Mouse (Mus musculus) intestine, embryonic 15.5 days (tissue): ENCODE measurements around the gene Bcor. TPM values are rescaled to one million over a fixed set of nuclear protein-coding genes. Genes with fewer than 3 reads are reported as not detected.

Source experiments
- ATAC-seq: fragments of 200-750 bp; cut with Nextera tagmentation; 2 replicates; pipeline ENCODE4 v1.8.0; 2017; ENCODE audit warnings: moderate TSS enrichment, moderate library complexity
- H3K27ac ChIP-seq: fragments of 300-500 bp; sonication (generic); 2 replicates; pipeline ENCODE4 v1.5.1; 2015; ENCODE audit warnings: mild to moderate bottlenecking, inconsistent platforms
- H3K27me3 ChIP-seq: fragments of 300-500 bp; sonication (generic); replicated peaks from 2 replicates; pipeline ENCODE4 v1.6.1; 2015; ENCODE audit warnings: inconsistent platforms
- H3K36me3 ChIP-seq: fragments of 300-500 bp; sonication (generic); 2 replicates; pipeline ENCODE4 v1.6.1; 2015; ENCODE audit warnings: inconsistent platforms
- H3K4me1 ChIP-seq: fragments of 300-500 bp; sonication (generic); replicated peaks from 2 replicates; pipeline ENCODE4 v1.6.1; 2015; ENCODE audit warnings: inconsistent platforms
- H3K4me2 ChIP-seq: fragments of 300-500 bp; sonication (generic); replicated peaks from 2 replicates; pipeline ENCODE4 v1.6.1; 2015; ENCODE audit warnings: mild to moderate bottlenecking, inconsistent platforms
- H3K4me3 ChIP-seq: fragments of 300-500 bp; sonication (generic); replicated peaks from 2 replicates; pipeline ENCODE4 v1.5.1; 2015; ENCODE audit warnings: inconsistent platforms
- H3K9ac ChIP-seq: fragments of 300-500 bp; sonication (generic); 2 replicates; pipeline ENCODE4 v1.6.1; 2015; ENCODE audit warnings: inconsistent platforms
- H3K9me3 ChIP-seq: fragments of 300-500 bp; sonication (generic); 2 replicates; pipeline ENCODE4 v1.6.1; 2016; ENCODE audit warnings: inconsistent platforms
- WGBS: fragments of 180-500 bp; shearing (Covaris S2); methylation state at CpG from one replicate; pipeline ENCODE4 v1.1.7; 2015; 5-methylcytosine and 5-hydroxymethylcytosine counted together
- polyA plus RNA-seq: library from polyadenylated mRNA; unstranded; fragments of >200 nt; fragmentation: Nextera tagmentation; extraction: Ambion mirVana; gene quantifications from 2 replicates; pipeline ENCODE4 v1.2.1, GENCODE M21; 2015

Gene Bcor
- polyA plus RNA-seq, 1 experiment from 2014 or later: 13.7 TPM

DNA sequence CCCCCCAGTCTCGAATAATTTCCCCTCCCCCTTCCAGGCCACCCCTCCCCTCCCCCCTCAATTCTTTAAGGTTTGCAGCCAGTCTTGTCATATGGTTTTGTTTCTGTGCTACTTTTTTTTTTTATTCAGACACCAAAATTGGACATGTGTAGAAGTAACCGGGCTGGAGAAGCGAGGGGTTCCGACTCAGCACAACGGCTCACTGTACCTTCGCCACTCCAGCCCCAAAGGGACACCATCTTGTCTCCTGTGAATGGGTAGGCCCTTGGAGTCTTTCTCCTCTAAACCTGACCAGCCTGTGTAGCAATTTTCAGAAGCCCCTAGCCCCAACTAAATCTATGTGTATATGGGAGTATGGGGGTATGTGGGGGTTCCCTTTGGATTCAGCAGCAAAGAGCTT, 157.6 kb downstream of the Bcor start:
- peaks cover 26% of the 10 kb centered on the region for H3K4me1 ChIP-seq
- H3K4me3 ChIP-seq: no peak overlapping the region
- H3K27me3 ChIP-seq: peaks cover 29% of the 10 kb centered on the region
- no peak overlapping the region for H3K9ac ChIP-seq
- no peak overlapping the region for H3K27ac ChIP-seq
- H3K9me3 ChIP-seq: no peaks in the 10 kb centered on the region
- WGBS: 44% methylated on average over 6 of the region's 6 CpGs
- H3K4me2 ChIP-seq: no peak overlapping the region
- no peak for ATAC-seq
- no peaks in the 10 kb centered on the region for H3K36me3 ChIP-seq

DNA sequence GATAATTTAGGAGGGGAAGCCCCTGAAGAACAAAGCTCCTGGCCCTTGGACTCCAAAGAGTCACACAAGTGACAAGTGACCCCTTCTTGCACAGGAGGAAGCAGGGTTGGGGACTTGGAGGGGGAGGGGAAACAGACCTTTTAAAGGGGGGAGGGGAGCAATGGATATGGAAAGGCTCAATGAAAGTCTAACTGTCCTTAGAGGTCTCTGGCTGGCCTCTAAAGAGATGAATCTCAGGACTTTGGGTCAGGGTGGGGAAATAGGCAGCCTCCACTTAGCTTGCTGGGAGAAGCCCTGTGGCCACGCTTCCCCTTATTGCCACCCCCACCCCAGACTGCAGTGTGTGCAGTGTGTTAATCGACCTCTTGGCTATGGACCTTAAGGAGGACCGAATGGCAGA, 158.2 kb downstream of the Bcor start:
- Histone ChIP-seq H3K36me3 (no peaks in the 10 kb centered on the region), H3K9me3 (no peaks in the 10 kb centered on the region), H3K4me3 (no peak overlapping the region), H3K4me2 (no peak overlapping the region), H3K9ac (no peak overlapping the region), H3K27ac (no peak overlapping the region), H3K27me3 (peaks cover 24% of the 10 kb centered on the region), H3K4me1 (peaks cover 26% of the 10 kb centered on the region)
- WGBS: 17% methylated on average over 3 of the region's 3 CpGs
- ATAC-seq: no peak

DNA sequence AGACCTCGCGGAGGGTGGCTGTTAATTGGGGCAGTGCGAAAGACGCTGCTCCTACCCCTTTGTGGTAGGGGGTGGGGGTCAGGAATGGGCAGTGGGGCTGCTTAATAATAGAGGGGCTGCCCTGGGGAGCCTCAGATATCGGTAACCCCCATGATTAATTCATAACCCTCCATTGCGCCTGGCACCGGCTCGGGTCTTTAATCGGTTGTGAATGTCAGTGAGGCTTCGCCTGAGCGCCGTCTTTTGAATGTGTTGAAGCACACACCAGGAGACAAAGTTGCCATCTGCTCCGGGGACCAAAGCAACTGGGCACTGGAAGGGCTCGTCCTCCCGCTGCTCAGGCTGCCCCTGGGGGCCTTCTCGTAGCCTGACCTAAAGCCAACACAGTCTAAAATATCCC, 158.8 kb downstream of the Bcor start:
- H3K27me3 ChIP-seq: peaks cover 19% of the 10 kb centered on the region

DNA sequence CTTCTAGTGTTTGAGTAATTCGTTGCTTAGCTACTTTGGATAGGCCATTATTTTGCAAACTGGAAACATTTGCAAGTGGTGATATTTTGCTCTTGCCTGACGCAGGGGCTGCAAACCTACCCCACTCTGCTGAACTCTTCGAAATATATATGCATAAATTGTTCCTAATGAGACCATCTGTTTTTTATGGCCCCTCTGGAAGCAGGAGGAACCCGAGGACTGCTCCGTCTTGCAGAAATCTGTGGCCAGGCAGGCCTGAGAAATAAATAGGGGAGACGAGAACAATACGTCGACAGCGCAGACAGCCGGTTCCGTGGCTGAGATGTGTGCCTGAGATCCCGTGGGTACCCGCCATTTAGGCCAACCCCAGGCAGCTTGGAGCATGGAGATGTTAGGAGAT, 159.5 kb downstream of the Bcor start:
- WGBS: 37% methylated on average over 13 of the region's 13 CpGs
- Histone ChIP-seq H3K27me3 (peaks cover 13% of the 10 kb centered on the region), H3K4me2 (no peak overlapping the region), H3K4me1 (peaks cover 26% of the 10 kb centered on the region), H3K4me3 (no peak overlapping the region), H3K27ac (no peak overlapping the region), H3K9me3 (no peaks in the 10 kb centered on the region), H3K9ac (no peak overlapping the region), H3K36me3 (no peaks in the 10 kb centered on the region)
- no peak for ATAC-seq

More for the DNA sequence above, 158.8 kb downstream of the Bcor start:
- Histone ChIP-seq H3K9me3 (no peaks in the 10 kb centered on the region), H3K27ac (no peak overlapping the region), H3K4me2 (no peak overlapping the region), H3K9ac (no peak overlapping the region), H3K36me3 (no peaks in the 10 kb centered on the region), H3K4me3 (no peak overlapping the region), H3K4me1 (peaks cover 26% of the 10 kb centered on the region)
- ATAC-seq: no peak
- WGBS: 35% methylated on average over 16 of the region's 16 CpGs

DNA sequence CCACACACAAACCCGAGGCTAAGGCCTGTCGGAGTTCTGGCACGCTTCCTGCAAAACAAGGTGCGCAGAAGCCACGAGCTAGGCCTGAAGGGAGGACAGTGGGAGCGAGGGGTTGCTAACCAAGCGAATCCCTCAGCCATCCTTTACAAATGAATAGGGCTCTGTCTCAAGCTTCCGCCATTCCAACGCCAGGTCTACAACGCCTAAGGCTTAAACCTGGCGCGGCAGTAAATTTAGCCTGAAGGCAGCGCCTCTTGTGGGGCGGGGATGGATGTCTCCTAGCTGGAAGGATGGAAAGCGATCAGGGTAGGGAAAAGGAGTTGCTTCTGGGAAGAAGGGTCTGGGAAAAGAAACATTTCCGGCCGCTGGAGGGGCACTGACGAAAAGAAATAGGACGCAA, 160.2 kb downstream of the Bcor start:
- 45% methylated on average over 19 of the region's 19 CpGs for WGBS
- Histone ChIP-seq H3K4me3 (no peak overlapping the region), H3K36me3 (no peaks in the 10 kb centered on the region), H3K4me1 (peaks cover 21% of the 10 kb centered on the region), H3K9ac (no peak overlapping the region), H3K27ac (no peak overlapping the region), H3K4me2 (no peak overlapping the region), H3K27me3 (peaks cover 13% of the 10 kb centered on the region), H3K9me3 (no peaks in the 10 kb centered on the region)
- no peak for ATAC-seq

DNA sequence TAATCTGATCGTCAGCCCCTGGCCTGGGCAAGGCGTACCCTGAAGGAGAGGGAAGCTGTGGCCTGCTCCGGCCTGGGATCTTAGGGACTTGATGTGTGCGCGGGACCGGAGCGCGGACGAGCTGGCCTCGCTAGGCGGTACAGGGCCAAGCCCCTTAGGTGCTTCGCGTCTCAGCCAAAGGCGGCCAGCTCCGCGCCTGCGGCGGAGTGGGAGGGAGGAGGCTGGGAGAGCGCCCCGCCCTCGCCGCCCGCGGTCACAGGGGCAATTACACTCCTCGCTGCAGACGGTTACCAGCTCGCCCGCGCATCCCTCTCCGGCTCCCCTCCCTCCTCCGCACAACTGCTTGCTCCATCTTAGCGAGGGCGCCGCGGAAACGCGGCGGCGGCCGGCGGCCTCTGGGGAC, 161.2 kb downstream of the Bcor start:
- peak overlapping the region; percentile 29 for H3K4me3 ChIP-seq
- WGBS: under 1% methylated on average over 41 of the region's 41 CpGs
- no peaks in the 10 kb centered on the region for H3K36me3 ChIP-seq
- H3K4me1 ChIP-seq: peaks cover 15% of the 10 kb centered on the region
- H3K4me2 ChIP-seq: peak overlapping the region; percentile 73
- peaks cover 13% of the 10 kb centered on the region for H3K27me3 ChIP-seq
- no peaks in the 10 kb centered on the region for H3K9me3 ChIP-seq
- ATAC-seq: peak; percentile 91
- H3K9ac ChIP-seq: peak overlapping the region; percentile 30
- H3K27ac ChIP-seq: 0 out of 2 replicates have a peak overlapping the region, but pooled peaks have one; percentile 17

DNA sequence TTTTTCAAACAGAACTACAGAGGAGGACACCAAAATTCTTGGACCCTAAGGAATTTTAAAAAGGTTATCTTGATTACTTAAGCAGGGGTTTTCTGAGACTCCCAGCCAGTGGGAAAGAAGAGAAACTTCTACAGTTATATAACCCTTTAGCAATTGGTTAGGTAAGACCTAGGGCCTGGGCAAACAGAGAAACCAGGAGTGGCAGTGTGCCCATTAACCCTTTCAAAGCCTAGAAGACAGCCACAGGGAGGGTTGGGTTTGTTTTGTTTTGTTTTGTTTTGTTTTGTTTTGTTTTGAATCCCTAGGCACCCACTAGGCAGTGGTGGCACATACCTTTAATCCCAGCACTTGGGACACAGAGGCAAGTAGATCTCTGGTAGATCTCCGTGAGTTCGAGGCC, 163.3 kb downstream of the Bcor start:
- Histone ChIP-seq H3K9ac (no peak overlapping the region), H3K4me3 (no peak overlapping the region), H3K27me3 (peaks cover 11% of the 10 kb centered on the region), H3K27ac (no peak overlapping the region), H3K4me2 (no peak overlapping the region), H3K36me3 (no peaks in the 10 kb centered on the region), H3K4me1 (peaks cover 6% of the 10 kb centered on the region; the same call in 1 of the 2 replicates), H3K9me3 (no peaks in the 10 kb centered on the region)
- ATAC-seq: no peak
- WGBS: 97% methylated on average over 2 of the region's 2 CpGs

DNA sequence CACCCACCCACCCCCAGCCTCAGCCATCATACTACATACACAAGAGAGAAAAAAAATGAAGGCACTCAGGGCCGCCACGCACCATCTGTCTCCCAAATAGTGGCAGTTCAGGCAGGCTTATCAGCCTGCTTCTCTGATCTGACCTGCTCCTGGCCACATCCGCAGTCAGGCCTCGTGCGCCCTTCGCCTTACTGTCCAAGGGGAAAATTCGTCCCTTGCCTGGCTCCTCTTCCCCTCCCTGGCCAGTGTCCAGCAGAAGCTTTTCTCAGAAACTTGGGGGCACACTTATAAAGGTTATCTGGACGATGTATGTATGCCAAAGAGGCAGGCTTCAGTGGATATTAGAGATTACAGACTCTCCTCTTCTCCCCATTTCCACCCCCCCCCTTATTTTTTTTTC, 163.7 kb downstream of the Bcor start:
- Histone ChIP-seq H3K9ac (no peak overlapping the region), H3K27ac (no peak overlapping the region), H3K4me3 (no peak overlapping the region), H3K27me3 (peaks cover 11% of the 10 kb centered on the region), H3K4me2 (no peak overlapping the region), H3K9me3 (no peaks in the 10 kb centered on the region), H3K36me3 (no peaks in the 10 kb centered on the region), H3K4me1 (peaks cover 6% of the 10 kb centered on the region; the same call in 1 of the 2 replicates)
- no peak for ATAC-seq
- WGBS: 63% methylated on average over 8 of the region's 8 CpGs

DNA sequence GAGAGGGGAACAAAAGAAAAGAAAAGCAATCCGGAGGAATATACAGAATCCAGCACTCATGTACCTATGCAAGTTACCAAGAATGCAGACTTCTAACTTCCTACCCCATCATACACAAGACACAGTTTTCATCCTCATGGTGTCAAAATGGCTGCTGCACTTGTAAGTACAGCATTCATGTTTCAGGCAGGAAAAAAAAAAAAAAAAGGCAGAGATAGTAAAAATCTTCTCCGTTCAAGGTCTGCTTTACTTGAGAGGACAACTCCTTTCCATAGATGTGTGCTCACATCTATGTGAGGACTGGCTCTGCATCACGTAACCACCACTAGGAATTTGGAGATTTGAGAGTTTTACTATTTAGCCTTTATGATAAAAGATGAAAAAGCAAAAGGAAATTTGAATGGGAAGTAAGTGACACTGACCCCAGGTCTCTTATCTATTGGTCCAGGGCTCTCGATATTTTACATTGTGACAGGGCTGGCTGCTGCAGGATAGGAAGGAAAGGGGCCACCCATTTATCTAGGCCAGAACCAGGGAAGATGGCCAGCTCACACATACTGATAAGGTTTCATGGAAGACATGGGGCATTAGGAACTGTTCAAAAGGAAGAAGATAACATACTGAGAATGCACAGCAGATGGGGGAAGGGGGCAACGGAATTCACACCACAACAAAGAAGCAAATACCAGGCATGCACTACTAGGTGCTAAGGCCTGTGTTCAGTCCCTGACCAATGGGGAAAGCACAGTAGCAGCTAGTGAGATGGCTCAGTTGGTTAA, 166.3 kb downstream of the Bcor start:
- WGBS: 77% methylated on average over 5 of the region's 5 CpGs
- Histone ChIP-seq H3K36me3 (no peaks in the 10 kb centered on the region), H3K4me3 (no peak overlapping the region), H3K27ac (no peak overlapping the region), H3K9ac (no peak overlapping the region), H3K4me2 (no peak overlapping the region), H3K9me3 (no peaks in the 10 kb centered on the region), H3K4me1 (no peaks in the 10 kb centered on the region), H3K27me3 (peaks cover 1% of the 10 kb centered on the region)
- ATAC-seq: no peak

DNA sequence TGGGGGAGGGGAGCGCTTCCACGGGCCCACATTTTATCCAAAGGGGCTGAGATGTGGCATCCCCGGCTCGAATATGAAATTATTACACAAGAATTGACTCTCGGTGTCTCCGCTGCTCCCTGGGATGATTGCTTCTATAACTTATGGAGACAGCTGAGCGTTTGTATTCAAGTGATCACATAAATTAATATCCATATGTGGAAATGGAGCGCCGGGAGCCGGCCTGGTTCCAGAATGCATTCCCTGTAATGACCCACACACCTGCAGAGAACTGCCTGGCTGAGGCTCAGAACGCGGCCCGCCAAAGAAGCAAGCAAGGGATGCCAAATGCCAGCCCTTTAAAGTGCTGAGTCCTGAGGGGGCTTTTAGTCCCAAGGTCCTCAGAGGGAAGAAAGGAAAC, 170.7 kb downstream of the Bcor start:
- H3K27me3 ChIP-seq: no peaks in the 10 kb centered on the region
- no peak for ATAC-seq
- H3K36me3 ChIP-seq: no peaks in the 10 kb centered on the region
- H3K4me2 ChIP-seq: no peak overlapping the region
- WGBS: 80% methylated on average over 13 of the region's 13 CpGs
- no peak overlapping the region for H3K4me3 ChIP-seq
- H3K27ac ChIP-seq: no peak overlapping the region
- no peaks in the 10 kb centered on the region for H3K4me1 ChIP-seq
- no peak overlapping the region for H3K9ac ChIP-seq
- H3K9me3 ChIP-seq: no peaks in the 10 kb centered on the region

DNA sequence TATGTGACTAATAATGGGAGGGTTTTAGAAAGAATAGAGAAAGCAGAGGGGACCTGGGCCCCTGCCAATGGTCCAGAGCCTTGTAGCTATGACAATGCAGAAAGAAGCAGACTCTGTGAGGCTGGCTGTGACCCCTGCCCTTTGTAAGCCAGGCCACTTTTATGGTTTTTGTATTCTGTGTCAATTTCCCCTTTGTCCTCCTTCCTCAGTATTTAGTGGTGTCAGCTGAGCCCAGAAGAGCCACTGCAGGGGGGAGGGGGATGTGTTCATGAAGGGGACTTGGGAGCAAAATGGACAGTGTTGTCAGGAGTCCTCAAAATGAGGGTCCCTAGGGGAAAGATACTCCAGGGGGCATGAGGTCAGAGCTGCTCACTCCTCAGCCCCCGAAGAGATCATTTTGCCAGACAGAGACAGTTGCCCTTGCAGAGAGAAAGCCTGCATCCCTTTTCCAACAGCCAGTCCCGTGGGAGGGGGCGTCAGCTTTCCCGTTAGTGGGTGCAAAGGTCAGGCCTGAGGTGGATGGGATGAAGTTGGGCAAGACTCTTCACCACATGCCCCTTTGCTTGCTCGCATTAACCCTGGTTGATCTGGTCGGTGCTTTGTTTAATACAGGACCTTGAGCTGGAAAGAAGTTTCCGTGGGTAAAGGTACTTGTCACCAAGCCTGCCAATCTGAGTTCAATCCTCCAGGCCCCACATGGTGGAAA, 171.8 kb downstream of the Bcor start:
- H3K4me2 ChIP-seq: no peak overlapping the region
- H3K27ac ChIP-seq: no peak overlapping the region
- no peaks in the 10 kb centered on the region for H3K4me1 ChIP-seq
- ATAC-seq: no peak
- H3K9me3 ChIP-seq: no peaks in the 10 kb centered on the region
- no peak overlapping the region for H3K4me3 ChIP-seq
- no peak overlapping the region for H3K9ac ChIP-seq
- 70% methylated on average over 7 of the region's 7 CpGs for whole genome bisulfite sequencing
- no peaks in the 10 kb centered on the region for H3K27me3 ChIP-seq
- no peaks in the 10 kb centered on the region for H3K36me3 ChIP-seq

DNA sequence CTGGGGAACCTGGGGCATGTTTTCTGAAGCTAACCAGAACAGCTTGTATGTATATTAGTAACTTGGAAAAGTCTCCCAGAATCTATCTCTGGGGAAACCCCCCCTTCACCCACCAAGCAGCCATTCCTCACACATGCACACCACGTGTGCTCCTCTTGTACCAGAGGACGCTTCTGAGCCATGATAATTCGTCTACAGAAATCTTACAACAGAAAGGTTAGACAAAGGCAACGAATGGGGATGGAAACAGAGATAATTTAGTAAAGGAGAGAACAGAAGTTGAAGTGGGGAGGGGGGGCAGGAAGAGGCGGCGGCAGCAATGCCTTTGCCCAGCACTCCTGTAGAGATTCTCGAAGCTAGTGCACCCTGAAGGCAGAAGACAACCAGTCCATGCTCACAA, 172.6 kb downstream of the Bcor start:
- 60% methylated on average over 7 of the region's 7 CpGs for WGBS
- no peaks in the 10 kb centered on the region for H3K4me1 ChIP-seq
- H3K4me2 ChIP-seq: no peak overlapping the region
- no peak for ATAC-seq
- no peak overlapping the region for H3K9ac ChIP-seq
- no peak overlapping the region for H3K27ac ChIP-seq
- no peaks in the 10 kb centered on the region for H3K27me3 ChIP-seq
- no peaks in the 10 kb centered on the region for H3K9me3 ChIP-seq
- H3K4me3 ChIP-seq: no peak overlapping the region
- no peaks in the 10 kb centered on the region for H3K36me3 ChIP-seq
